Mouse (Mus musculus): ENCODE data around the gene Olfr1256.

Gene Olfr1256

DNA sequence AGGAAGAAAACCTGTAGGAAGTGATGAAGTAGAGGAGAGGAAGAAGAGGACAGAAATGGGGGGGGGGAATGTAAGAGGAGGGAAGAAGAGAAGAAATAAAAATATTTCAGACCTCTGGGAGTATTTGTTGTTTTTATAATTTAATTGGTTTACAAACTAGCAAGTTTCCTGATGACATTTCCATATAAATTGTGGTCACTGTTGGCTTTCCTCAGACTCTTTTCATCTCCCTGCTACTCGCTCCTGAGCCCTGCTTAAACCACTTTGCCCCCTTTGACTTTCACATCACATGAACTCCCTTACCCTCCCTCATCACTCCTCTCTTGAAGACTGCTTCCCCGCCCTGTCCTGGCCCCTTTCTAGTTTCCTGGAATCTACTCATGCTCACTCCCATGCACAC is at the start of gene Olfr1256:
Olfr1256 (minus strand) TSS at position 101 of the 400 bp plus-strand sequence.
- DNase-seq (ENCODE audit: low spot score): no peak

GRCm38 (mm10) chr2:89878137-89878536 is 36.8 kb upstream of the Olfr1256 start, which contains the start of gene Olfr1257:
Gene Olfr1257, plus strand, starts transcription at chr2:89878437.
- DNase-seq (ENCODE audit: low spot score): no peak

DNA sequence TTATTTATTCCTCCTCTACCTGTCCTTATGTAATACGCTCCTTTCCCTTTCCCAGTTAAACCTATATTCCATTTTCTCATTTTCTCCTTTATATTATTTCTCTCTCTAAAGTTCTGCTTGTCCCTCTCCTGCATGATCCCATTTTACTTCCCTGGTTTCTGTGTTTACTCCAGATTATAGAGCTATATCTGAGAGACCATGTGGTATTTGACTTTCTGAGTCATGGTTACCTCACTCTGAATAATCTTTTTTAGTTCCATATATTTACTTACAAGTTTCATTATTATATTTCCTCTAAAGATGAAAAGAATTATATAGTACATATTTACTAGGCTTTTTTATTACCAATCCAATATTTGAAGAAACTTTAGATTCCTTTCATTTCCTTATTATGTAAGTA is 7.9 kb upstream of the Olfr1256 start:
- no peak for DNase-seq (ENCODE audit: low spot score)

DNA sequence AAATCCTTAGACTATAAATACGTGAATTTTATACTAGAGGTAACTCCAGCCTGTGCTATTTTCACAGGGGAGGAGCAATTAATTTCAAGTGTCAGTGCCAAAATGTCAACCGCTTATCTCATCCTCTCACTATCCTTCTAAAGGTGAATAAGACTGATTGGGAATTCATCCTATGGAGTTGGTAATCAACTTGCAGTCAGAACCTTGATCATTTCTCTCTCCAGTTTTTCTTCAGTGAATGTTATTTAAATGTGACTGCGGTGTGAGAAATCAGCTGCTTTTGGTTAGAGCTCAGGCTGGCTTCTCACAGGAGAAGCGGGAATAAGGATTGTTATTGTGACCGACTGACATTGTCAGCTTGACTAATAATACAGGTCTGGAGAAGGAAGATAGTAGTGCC is 6.8 kb upstream of the Olfr1256 start, which contains the start of gene Olfr48:
Olfr48 (minus strand) TSS at position 101 of the 400 bp plus-strand sequence.
- DNase-seq (ENCODE audit: low spot score): no peak

GRCm38 (mm10) chr2:89820216-89820615 is 21.1 kb downstream of the Olfr1256 start:
- no peak for DNase-seq (ENCODE audit: low spot score)

GRCm38 (mm10) chr2:89811751-89812150 is 29.6 kb downstream of the Olfr1256 start, which contains the start of gene Olfr1255:
Gene Olfr1255, plus strand, starts transcription at chr2:89812051.
- DNase-seq (ENCODE audit: low spot score): no peak

DNA sequence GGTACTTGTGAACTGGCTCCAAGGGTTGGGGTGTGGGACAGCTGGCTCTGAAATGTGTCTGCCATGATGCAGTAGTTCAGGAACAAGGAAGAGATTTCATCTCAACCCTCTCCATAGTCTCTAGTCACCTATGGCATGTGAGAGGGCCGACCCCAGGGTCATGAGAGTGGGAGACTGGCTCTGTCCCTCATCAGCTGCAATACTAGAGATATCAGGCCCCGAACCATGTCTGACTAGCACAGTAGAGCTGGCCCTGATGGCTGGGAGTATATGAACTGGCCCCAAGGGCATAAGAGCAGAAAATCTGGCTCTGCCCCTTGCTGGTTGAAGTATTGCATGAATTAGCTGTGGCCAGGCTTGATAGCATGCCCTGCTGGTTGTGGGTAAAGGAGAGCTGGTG is 30.6 kb downstream of the Olfr1256 start:
- no peak for DNase-seq (ENCODE audit: low spot score)

DNA sequence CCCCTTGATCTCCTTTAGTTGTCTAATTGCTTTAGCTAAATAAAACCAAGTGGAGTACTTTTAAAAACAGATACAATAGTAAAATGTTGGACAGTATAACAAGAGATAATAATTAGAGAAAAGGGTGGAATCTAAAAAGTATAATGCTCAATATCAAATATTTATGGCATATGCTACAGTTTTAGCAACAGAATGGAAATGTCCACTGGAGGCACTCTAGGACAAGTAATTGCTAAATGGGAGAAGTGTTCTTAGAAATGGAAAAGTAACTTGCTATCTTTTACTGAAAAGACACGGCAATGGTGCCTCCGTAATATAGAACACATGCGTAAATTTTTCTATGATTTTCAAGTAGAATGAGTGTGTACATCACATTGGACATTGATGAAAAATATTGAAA is 41.8 kb downstream of the Olfr1256 start:
- DNase-seq (ENCODE audit: low spot score): no peak

DNA sequence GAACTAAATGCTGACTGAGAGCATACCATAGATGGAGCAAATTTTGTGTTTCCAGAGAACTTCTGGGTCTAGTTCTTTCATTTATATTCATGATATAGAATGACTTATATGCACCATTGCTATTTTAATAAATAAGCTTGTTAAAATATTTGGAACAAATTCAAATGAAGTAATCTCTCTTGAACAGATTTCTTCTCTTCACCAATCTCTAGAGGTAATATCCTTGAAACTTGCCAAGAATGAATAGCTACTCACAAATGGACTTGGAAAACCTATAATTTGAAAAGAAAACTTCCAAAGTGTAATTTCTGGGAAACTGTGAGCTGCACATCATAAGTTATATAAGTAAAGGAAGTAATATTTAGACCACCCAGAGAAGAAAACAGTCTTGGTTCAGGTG is 47.8 kb downstream of the Olfr1256 start, which contains the start of gene Olfr1254:
Olfr1254 (minus strand) TSS at position 101 of the 400 bp plus-strand sequence.
- no peak for DNase-seq (ENCODE audit: low spot score)

Measured in urinary bladder, postnatal 25 days (tissue).